Mouse (Mus musculus) ES-Bruce4 (cell line): ENCODE results near the gene Tlcd2.

Experiments used
- EP300 ChIP-seq: IDR thresholded peaks from 2 replicates; pipeline ENCODE4 v1.6.1; 2011; ENCODE audit warnings: low read depth, low read length; ENCODE audit not compliant: insufficient read depth
- POLR2A ChIP-seq: IDR thresholded peaks from one replicate; pipeline ENCODE4 v1.8.1; 2011; ENCODE audit warnings: low read length; ENCODE audit not compliant: insufficient read depth

- TF ChIP-seq EP300 (no peak), POLR2A (no peak)
Observed at GRCm38 (mm10) chr11:75438194-75438593, 23.3 kb upstream of the Tlcd2 start.
